20 mouse cellular contexts compared by ENCODE assay signal in genomic region chr1:78642197-78642596, GRCm38 (mm10). TPM values are rescaled to one million over a fixed set of nuclear protein-coding genes. Genes with fewer than 3 reads are reported as not detected.
A peak's percentile ranks its signal among the peaks of the same experiment; 100 is the strongest.
DNase-seq lines count a peak whose midpoint lies in the region; ATAC-seq and TF ChIP-seq lines count a peak whose summit lies in the region.
"Had no signal": no experiment of that assay in that cellular context is flagged by ENCODE, and none has a peak within 500 bp of the region (broad histone marks: within the 10 kb centered on the region; RNA-seq: fewer than 3 reads in every experiment).

No protein-coding gene starts in this region.

- no peak overlapping the region for H3K9ac ChIP-seq in lung, postnatal 0 days (replicated peaks; ENCODE audit: low read depth)
- H3K9ac ChIP-seq in limb, embryonic 14.5 days (ENCODE audit: low read depth, low read length, severe bottlenecking) = no peak overlapping the region
- H3K9ac ChIP-seq: heart, embryonic 13.5 days; liver, embryonic 13.5 days; midbrain, embryonic 13.5 days; neural tube, embryonic 13.5 days had no signal

- 47% methylated on average over 2 of the region's 2 CpGs for WGBS in lung, postnatal 0 days
- 82% methylated on average over 2 of the region's 2 CpGs for WGBS in limb, embryonic 14.5 days

- no peak overlapping the region for H3K4me2 ChIP-seq in lung, postnatal 0 days (replicated peaks; ENCODE audit: low read depth, low read length)
- no peak overlapping the region for H3K4me2 ChIP-seq in limb, embryonic 14.5 days (replicated peaks; ENCODE audit: low read depth, low read length, severe bottlenecking)
- H3K4me2 ChIP-seq: heart, embryonic 13.5 days; liver, embryonic 13.5 days; midbrain, embryonic 13.5 days; neural tube, embryonic 13.5 days had no signal

- H3K4me3 ChIP-seq in lung, postnatal 0 days (ENCODE audit: low read depth, low read length) = no peak overlapping the region
- no peak overlapping the region for H3K4me3 ChIP-seq in limb, embryonic 14.5 days (replicated peaks; ENCODE audit: low read length)
- H3K4me3 ChIP-seq: erythroblast, embryonic 14.5 days; heart, embryonic 13.5 days; liver, embryonic 13.5 days; midbrain, embryonic 13.5 days; neural tube, embryonic 13.5 days had no signal

- H3K27ac ChIP-seq in lung, postnatal 0 days (ENCODE audit: low read length) = no peak overlapping the region
- peak overlapping the region; percentile 4; the same call in 1 of the 2 replicates for H3K27ac ChIP-seq in limb, embryonic 14.5 days (replicated peaks; ENCODE audit: low read depth, low read length)
- H3K27ac ChIP-seq: heart, embryonic 13.5 days; liver, embryonic 13.5 days; midbrain, embryonic 13.5 days; neural tube, embryonic 13.5 days had no signal

- intact Hi-C loops in heart, postnatal 10 days (cut with DNase I) = no loop called here
- intact Hi-C loops in heart, postnatal 25 days (cut with DNase I) = no loop called here

- ATAC-seq in lung, postnatal 0 days = peak; percentile 85
- ATAC-seq in limb, embryonic 14.5 days (ENCODE audit: low FRiP score, low read depth) = peak; percentile 70; the same call in 1 of the 2 replicates
- ATAC-seq: forebrain, embryonic 14.5 days; midbrain, embryonic 13.5 days had no signal

- H3K9me3 ChIP-seq in lung, postnatal 0 days (ENCODE audit: low read length) = no peaks in the 10 kb centered on the region
- H3K9me3 ChIP-seq in limb, embryonic 14.5 days (ENCODE audit: control insufficient read depth, low read length) = no peaks in the 10 kb centered on the region
- H3K9me3 ChIP-seq: G1E; heart, embryonic 13.5 days; liver, embryonic 13.5 days; midbrain, embryonic 13.5 days; neural tube, embryonic 13.5 days had no signal

- peak; percentile 38 to 47 for DNase-seq in heart, postnatal 10 days
- DNase-seq in heart, postnatal 25 days (ENCODE audit: low spot score) = no peak
- peak; percentile 84 for DNase-seq in lung, postnatal 0 days (ENCODE audit: low spot score)
- no peak for DNase-seq in lung, postnatal 36 days
- peak; percentile 82 for DNase-seq in adipocyte (ENCODE audit: low spot score)
- DNase-seq in limb, embryonic 14.5 days (ENCODE audit: low spot score) = peak; percentile 81
- no peak for DNase-seq in right cerebral cortex, postnatal 14 days
- no peak for DNase-seq in kidney, postnatal 25 days
- DNase-seq: cerebellum, adult 9-10 months; kidney, adult 9 months; kidney, postnatal 36 days; liver, embryonic 13.5 days; spleen, adult 18-20 months; thymus, adult 2 months had no signal

- no peak for TF ChIP-seq POLR2A in limb, embryonic 14.5 days (IDR thresholded peaks at IDR 0.05; ENCODE audit: borderline replicate concordance, extremely low read depth, insufficient read depth, insufficient read length)

- H3K36me3 ChIP-seq in lung, postnatal 0 days (ENCODE audit: insufficient read depth, low read length) = no peaks in the 10 kb centered on the region
- H3K36me3 ChIP-seq in limb, embryonic 14.5 days (ENCODE audit: control insufficient read depth, insufficient read depth, low read length) = no peaks in the 10 kb centered on the region
- H3K36me3 ChIP-seq: G1E; heart, embryonic 13.5 days; liver, embryonic 13.5 days; midbrain, embryonic 13.5 days; neural tube, embryonic 13.5 days had no signal

- no peak for TF ChIP-seq CTCF in lung, postnatal 0 days (IDR thresholded peaks at IDR 0.05)

- no peaks in the 10 kb centered on the region for H3K27me3 ChIP-seq in lung, postnatal 0 days (replicated peaks; ENCODE audit: insufficient read depth, low read length)
- H3K27me3 ChIP-seq in limb, embryonic 14.5 days (ENCODE audit: control insufficient read depth, insufficient read depth, low read length) = no peaks in the 10 kb centered on the region
- H3K27me3 ChIP-seq: heart, embryonic 13.5 days; liver, embryonic 13.5 days; midbrain, embryonic 13.5 days; neural tube, embryonic 13.5 days had no signal

- no peaks in the 10 kb centered on the region for H3K4me1 ChIP-seq in lung, postnatal 0 days (ENCODE audit: insufficient read depth, low read depth, low read length)
- no peaks in the 10 kb centered on the region for H3K4me1 ChIP-seq in limb, embryonic 14.5 days (ENCODE audit: control insufficient read depth, insufficient read depth, low read length)
- H3K4me1 ChIP-seq: liver, embryonic 13.5 days; midbrain, embryonic 13.5 days; neural tube, embryonic 13.5 days had no signal

- 0 out of 2 replicates have a peak, but pooled peaks have one; percentile 30 for TF ChIP-seq EP300 in lung, postnatal 0 days (IDR thresholded peaks at IDR 0.05)

RNA-seq across cellular contexts. Expression of gene Acsl3, which starts 15.4 kb away (rescaled TPM):
- total RNA-seq in heart, postnatal 10 days (2021) = 10 to 100 TPM; 11.3 to 14.4 TPM
- total RNA-seq in heart, postnatal 25 days (2021) = 1 to 10 TPM; 3.7 to 4.4 TPM
- polyA plus RNA-seq in lung, postnatal 0 days (2015; fragmentation: Nextera tagmentation; extraction: Ambion mirVana) = 22.7 and 23.3 TPM in 2 replicates
- polyA plus RNA-seq in limb, embryonic 14.5 days (2012; rRNA removed) = 35.0 and 39.7 TPM in 2 replicates
- 58.5 and 64.8 TPM in 2 replicates for polyA plus RNA-seq in limb, embryonic 14.5 days (2014; fragmentation: Nextera tagmentation; extraction: Ambion mirVana)

RNA-seq across cellular contexts. Expression of gene Utp14b, which starts 15.6 kb away (rescaled TPM):
- 1 to 10 TPM; 2.8 to 3.1 TPM for total RNA-seq in heart, postnatal 10 days (2021)
- total RNA-seq in heart, postnatal 25 days (2021) = 1 to 10 TPM; 1.0 to 1.3 TPM
- polyA plus RNA-seq in lung, postnatal 0 days (2015; fragmentation: Nextera tagmentation; extraction: Ambion mirVana) = 0.96 and 0.97 TPM in 2 replicates
- polyA plus RNA-seq in limb, embryonic 14.5 days (2012; rRNA removed) = 3.8 and 4.5 TPM in 2 replicates
- 3.9 and 4.6 TPM in 2 replicates for polyA plus RNA-seq in limb, embryonic 14.5 days (2014; fragmentation: Nextera tagmentation; extraction: Ambion mirVana)

Comparison
In these comparisons a context has a peak if more than half of its experiments do, and no peak if none do; other contexts are left out.
1. DNase-seq: peak in heart, postnatal 10 days (2 of 2), lung, postnatal 0 days (single experiment), adipocyte (single experiment) and limb, embryonic 14.5 days (single experiment); none in heart, postnatal 25 days (single experiment), lung, postnatal 36 days (single experiment), right cerebral cortex, postnatal 14 days (single experiment) and kidney, postnatal 25 days (0 of 2).